Mouse (Mus musculus) MEL (cell line): ENCODE results near the gene Slc15a1. TPM values are rescaled to one million over a fixed set of nuclear protein-coding genes. Genes with fewer than 3 reads are reported as not detected.

Source experiments
- DNase-seq: peaks from one replicate; pipeline ENCODE4 v3.0.0; 2011; ENCODE audit warnings: low read depth, low spot score
- H3K27ac ChIP-seq: 2 replicates; pipeline ENCODE4 v1.5.1; 2012; ENCODE audit warnings: low read depth, mild to moderate bottlenecking, control low read depth, low read length, moderate library complexity; ENCODE audit not compliant: control insufficient read depth
- H3K27me3 ChIP-seq, 2 experiments: fragments of 150-350 bp in 1 of 2; sonication (generic) in 1 of 2; 2 replicates each; pipeline ENCODE4 v1.6.1; 2012; ENCODE audit warnings: low read length in 2 of 2, mild to moderate bottlenecking in 2 of 2, improper control_type of control experiment in 1 of 2, moderate library complexity in 1 of 2; ENCODE audit not compliant: insufficient read depth in 2 of 2, control insufficient read depth in 1 of 2
- H3K36me3 ChIP-seq, 2 experiments: 2 replicates each; pipeline ENCODE4 v1.6.1; 2012 to 2014; ENCODE audit warnings: low read length in 2 of 2, improper control_type of control experiment in 1 of 2, inconsistent platforms in 1 of 2, mild to moderate bottlenecking in 1 of 2; ENCODE audit not compliant: insufficient read depth in 2 of 2, control insufficient read depth in 1 of 2
- H3K4me1 ChIP-seq, 2 experiments: fragments of 150-350 bp in 1 of 2; sonication (generic) in 1 of 2; 2 replicates each; pipeline ENCODE4 v1.6.1; 2012; ENCODE audit warnings: low read length in 2 of 2, improper control_type of control experiment in 1 of 2, mild to moderate bottlenecking in 1 of 2; ENCODE audit not compliant: insufficient read depth in 2 of 2, control insufficient read depth in 1 of 2
- H3K4me3 ChIP-seq, 2 experiments: fragments of 150-350 bp in 1 of 2; sonication (generic) in 1 of 2; 2 replicates each; pipeline ENCODE4 v1.5.1; 2012; ENCODE audit warnings: low read depth in 2 of 2, low read length in 2 of 2, mild to moderate bottlenecking in 2 of 2, moderate library complexity in 2 of 2, control low read depth in 1 of 2, improper control_type of control experiment in 1 of 2; ENCODE audit not compliant: control insufficient read depth in 1 of 2, insufficient read depth in 1 of 2
- H3K79me2 ChIP-seq: 2 replicates; pipeline ENCODE4 v1.6.1; 2012; ENCODE audit warnings: mild to moderate bottlenecking, low read length, moderate library complexity; ENCODE audit not compliant: control insufficient read depth, poor library complexity, insufficient read depth
- H3K9ac ChIP-seq: 2 replicates; pipeline ENCODE4 v1.6.1; 2012; ENCODE audit warnings: low read depth, mild to moderate bottlenecking, control low read depth, low read length, moderate library complexity; ENCODE audit not compliant: control insufficient read depth, poor library complexity, severe bottlenecking
- H3K9me3 ChIP-seq: fragments of 150-350 bp; sonication (generic); replicated peaks from 2 replicates; pipeline ENCODE4 v1.6.1; 2012; ENCODE audit warnings: mild to moderate bottlenecking, low read length, improper control_type of control experiment, moderate library complexity; ENCODE audit not compliant: insufficient read depth
- BHLHE40 ChIP-seq: IDR thresholded peaks from 2 replicates; pipeline ENCODE4 v1.6.1; 2012; ENCODE audit warnings: low read depth, mild to moderate bottlenecking, inconsistent platforms, low read length, improper control_type of control experiment, borderline replicate concordance
- CHD2 ChIP-seq: IDR thresholded peaks from 2 replicates; pipeline ENCODE4 v1.6.1; 2011; ENCODE audit warnings: low read length, improper control_type of control experiment
- ELF1 ChIP-seq: IDR thresholded peaks from 2 replicates; pipeline ENCODE4 v1.6.1; 2014; ENCODE audit warnings: low read depth, mild to moderate bottlenecking, inconsistent platforms, low read length, improper control_type of control experiment, moderate library complexity
- EP300 ChIP-seq, 2 experiments: IDR thresholded peaks; 2 replicates each; pipeline ENCODE4 v1.6.1; 2011; ENCODE audit warnings: improper control_type of control experiment in 2 of 2, low read length in 2 of 2, low read depth in 1 of 2, mild to moderate bottlenecking in 1 of 2
- ETS1 ChIP-seq: IDR thresholded peaks from 2 replicates; pipeline ENCODE4 v1.6.1; 2012; ENCODE audit warnings: low read depth, mild to moderate bottlenecking, inconsistent platforms, low read length, improper control_type of control experiment, moderate library complexity
- GABPA ChIP-seq: IDR thresholded peaks from 2 replicates; pipeline ENCODE4 v1.6.1; 2012; ENCODE audit warnings: low read depth, mild to moderate bottlenecking, inconsistent platforms, low read length, improper control_type of control experiment, moderate library complexity
- GATA1 ChIP-seq: IDR thresholded peaks from 2 replicates; pipeline ENCODE4 v1.6.1; 2011; ENCODE audit warnings: low read depth, low read length, improper control_type of control experiment
- MAFK ChIP-seq: IDR thresholded peaks from 2 replicates; pipeline ENCODE4 v1.6.1; 2011; ENCODE audit warnings: low read depth, mild to moderate bottlenecking, low read length, improper control_type of control experiment, borderline replicate concordance
- MEF2A ChIP-seq: IDR thresholded peaks from 2 replicates; pipeline ENCODE4 v1.6.1; 2014; ENCODE audit warnings: low read depth, mild to moderate bottlenecking, inconsistent platforms, low read length, improper control_type of control experiment; ENCODE audit not compliant: poor library complexity, insufficient replicate concordance, severe bottlenecking; ENCODE audit errors: extremely low read depth
- MXI1 ChIP-seq: IDR thresholded peaks from 2 replicates; pipeline ENCODE4 v1.6.1; 2011; ENCODE audit warnings: mild to moderate bottlenecking, low read depth, low read length, improper control_type of control experiment
- POLR2AphosphoS2 ChIP-seq: IDR thresholded peaks from 2 replicates; pipeline ENCODE4 v1.6.1; 2011; ENCODE audit warnings: low read length, improper control_type of control experiment
- RCOR1 ChIP-seq: IDR thresholded peaks from 2 replicates; pipeline ENCODE4 v1.6.1; 2012; ENCODE audit warnings: low read depth, mild to moderate bottlenecking, inconsistent platforms, low read length, improper control_type of control experiment
- SMC3 ChIP-seq: IDR thresholded peaks from 2 replicates; pipeline ENCODE4 v1.6.1; 2011; ENCODE audit warnings: low read depth, low read length, improper control_type of control experiment
- TAL1 ChIP-seq: IDR thresholded peaks from 2 replicates; pipeline ENCODE4 v1.6.1; 2012; ENCODE audit warnings: mild to moderate bottlenecking, inconsistent platforms, low read length, moderate library complexity, mixed read lengths
- TBP ChIP-seq: IDR thresholded peaks from 2 replicates; pipeline ENCODE4 v1.8.0; 2011; ENCODE audit warnings: low read depth, low read length, improper control_type of control experiment
- TCF12 ChIP-seq: IDR thresholded peaks from 2 replicates; pipeline ENCODE4 v1.6.1; 2014; ENCODE audit warnings: low read depth, mild to moderate bottlenecking, inconsistent platforms, low read length, improper control_type of control experiment, moderate library complexity
- USF1 ChIP-seq: IDR thresholded peaks from 2 replicates; pipeline ENCODE4 v1.6.1; 2014; ENCODE audit warnings: low read depth, mild to moderate bottlenecking, inconsistent platforms, low read length, improper control_type of control experiment, moderate library complexity
- ZC3H11A ChIP-seq: IDR thresholded peaks from 2 replicates; pipeline ENCODE4 v1.6.1; 2012; ENCODE audit warnings: low read depth, mild to moderate bottlenecking, inconsistent platforms, low read length, improper control_type of control experiment
- ZKSCAN1 ChIP-seq: IDR thresholded peaks from 2 replicates; pipeline ENCODE4 v1.6.1; 2012; ENCODE audit warnings: low read depth, mild to moderate bottlenecking, inconsistent platforms, low read length, improper control_type of control experiment, moderate library complexity
- ZNF384 ChIP-seq: IDR thresholded peaks from 2 replicates; pipeline ENCODE4 v1.6.1; 2012; ENCODE audit warnings: low read depth, mild to moderate bottlenecking, inconsistent platforms, low read length, improper control_type of control experiment
- polyA plus RNA-seq, 2 experiments: library from polyadenylated mRNA; stranded (reverse) in 1 of 2; unstranded in 1 of 2; fragments of >175 nt in 1 of 2; fragments of >200 nt in 1 of 2; gene quantifications; 2 replicates each; pipeline versions ENCODE4 v1.2.1 to v1.2.4; 2012; ENCODE audit warnings: low replicate concordance in 2 of 2, low read depth in 1 of 2; ENCODE audit not compliant: insufficient read length in 2 of 2, insufficient read depth in 1 of 2, missing spikeins in 1 of 2
- total RNA-seq: library from RNA; depleted of rRNA; stranded (reverse); fragments of 300-350 nt; gene quantifications from 2 replicates; pipeline ENCODE4 v1.2.3, GENCODE M21; 2012

Gene Slc15a1
- total and polyA plus RNA-seq, 3 experiments = not detected

GRCm38 (mm10) chr14:121521709-121522108, 16.7 kb upstream of the Slc15a1 start:
- Histone ChIP-seq H3K9me3 (no peaks in the 10 kb centered on the region), H3K9ac (no peak overlapping the region), H3K4me1 (peaks cover 9 to 25% of the 10 kb centered on the region in 2 experiments), H3K4me3 (peak overlapping the region; percentile 7 to 65; a peak in 3 of 4 replicates), H3K79me2 (no peaks in the 10 kb centered on the region), H3K36me3 (peaks cover 0 to 20% of the 10 kb centered on the region in 2 experiments; a peak in 2 of 4 replicates), H3K27me3 (no peaks in the 10 kb centered on the region), H3K27ac (peak overlapping the region; percentile 3; the same call in 1 of the 2 replicates)
- peak; percentile 94 for DNase-seq
- TF ChIP-seq GABPA = no peak
- TF ChIP-seq RCOR1 = peak; percentile 52
- TF ChIP-seq TAL1 = peak; percentile 62
- TF ChIP-seq ZNF384 = no peak
- no peak for TF ChIP-seq USF1
- TF ChIP-seq ETS1 = peak; percentile 87
- TF ChIP-seq MEF2A = peak; percentile 99
- no peak for TF ChIP-seq ELF1
- TF ChIP-seq MAFK = peak; percentile 38; the same call in 1 of the 2 replicates
- TF ChIP-seq ZC3H11A = no peak
- TF ChIP-seq ZKSCAN1 = no peak
- peak; percentile 73 to 88 for TF ChIP-seq EP300 (IDR thresholded peaks at IDR 0.05; ENCODE audit: low read depth in 1 of 2, low read length in 2 of 2)
- peak; percentile 50; the same call in 1 of the 2 replicates for TF ChIP-seq BHLHE40
- TF ChIP-seq GATA1 = peak; percentile 79
- no peak for TF ChIP-seq POLR2AphosphoS2
- TF ChIP-seq TCF12 = peak; percentile 73
- TF ChIP-seq MXI1 = no peak; the same call in 1 of the 2 replicates
- TF ChIP-seq TBP = no peak
- TF ChIP-seq SMC3 = no peak

DNA sequence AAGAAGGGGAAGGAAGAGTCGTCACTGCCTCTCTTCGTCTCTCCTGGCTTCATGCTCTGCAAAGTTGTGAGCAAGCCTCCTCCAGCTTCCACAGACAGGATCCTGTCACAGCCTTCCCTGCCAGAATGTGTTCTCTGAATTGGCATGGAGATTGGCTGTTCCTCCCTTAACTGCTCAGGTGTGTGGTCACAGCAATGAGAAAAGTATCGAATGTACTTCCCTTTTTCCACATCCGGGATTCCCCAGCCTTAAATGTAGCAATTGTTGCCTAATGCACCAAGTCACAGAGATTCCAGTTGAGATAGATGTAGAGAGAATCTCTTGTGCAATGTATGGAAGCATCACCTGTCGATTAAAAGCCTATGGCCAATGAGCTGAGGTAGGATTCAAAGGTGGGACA, 11.8 kb upstream of the Slc15a1 start:
- Histone ChIP-seq H3K9me3 (no peaks in the 10 kb centered on the region), H3K9ac (no peak overlapping the region)
- DNase-seq = no peak
- TF ChIP-seq CHD2 = no peak
- TF ChIP-seq, all 39 proteins: peak for 0
- Histone ChIP-seq H3K36me3 (peaks cover 0 to 15% of the 10 kb centered on the region in 2 experiments; a peak in 2 of 4 replicates), H3K4me3 (no peak overlapping the region), H3K4me1 (peaks cover 9 to 18% of the 10 kb centered on the region in 2 experiments), H3K27me3 (peaks cover 0 to 1% of the 10 kb centered on the region in 2 experiments; a peak in 1 of 4 replicates), H3K27ac (no peak overlapping the region), H3K79me2 (no peaks in the 10 kb centered on the region)
